Mouse (Mus musculus) cerebellum, adult 11 months (tissue): Measurements from ENCODE around the gene Ddx52.

Experiments used
- DNase-seq: peaks from one replicate; pipeline ENCODE4 v3.0.0; 2022

The Ddx52 gene

DNA sequence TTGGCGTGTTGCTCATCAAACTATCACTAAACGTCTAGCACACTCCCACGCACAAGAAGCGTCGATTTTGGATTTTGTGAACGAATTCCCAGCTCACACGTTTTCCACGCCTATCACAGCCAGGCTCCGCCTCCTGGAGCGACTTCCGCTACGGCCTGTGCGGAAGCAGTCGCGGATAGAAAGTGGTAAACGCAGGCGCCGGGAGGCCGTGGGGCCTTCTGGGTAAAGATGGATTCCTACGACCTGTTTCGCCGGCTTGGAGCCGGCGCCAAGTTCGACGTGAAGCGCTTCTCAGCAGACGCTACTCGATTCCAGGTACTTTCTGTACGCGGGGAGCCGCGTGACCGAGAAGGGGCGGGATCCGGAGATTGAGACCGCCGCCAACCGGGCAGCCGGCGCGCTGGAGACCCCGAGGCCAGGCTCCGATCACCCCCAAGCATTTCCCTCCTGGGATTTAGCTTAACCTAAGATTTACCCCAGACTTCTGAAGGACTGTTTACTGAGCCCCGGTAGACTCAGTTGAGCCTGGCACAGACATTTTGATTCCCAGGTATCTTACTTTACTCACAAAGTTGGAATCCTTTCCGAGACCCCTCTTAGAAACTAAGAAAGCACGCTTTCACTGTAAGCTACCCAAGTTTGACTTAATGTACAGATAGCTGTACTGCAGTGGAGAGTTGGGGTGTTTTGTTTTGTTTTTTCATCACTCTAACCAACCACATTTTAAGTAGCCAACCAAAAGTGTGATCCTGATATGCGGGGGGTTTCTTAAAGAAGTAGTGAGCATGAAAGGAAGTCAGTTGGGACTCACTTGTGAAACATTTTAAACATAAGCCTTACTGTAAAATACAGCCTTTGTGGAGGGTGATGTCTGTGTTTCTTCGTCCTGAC, at the start of gene Ddx52:
Ddx52 (plus strand) TSS at position 113 of the 891 bp plus-strand sequence.
- peak; percentile 81 for DNase-seq

DNA sequence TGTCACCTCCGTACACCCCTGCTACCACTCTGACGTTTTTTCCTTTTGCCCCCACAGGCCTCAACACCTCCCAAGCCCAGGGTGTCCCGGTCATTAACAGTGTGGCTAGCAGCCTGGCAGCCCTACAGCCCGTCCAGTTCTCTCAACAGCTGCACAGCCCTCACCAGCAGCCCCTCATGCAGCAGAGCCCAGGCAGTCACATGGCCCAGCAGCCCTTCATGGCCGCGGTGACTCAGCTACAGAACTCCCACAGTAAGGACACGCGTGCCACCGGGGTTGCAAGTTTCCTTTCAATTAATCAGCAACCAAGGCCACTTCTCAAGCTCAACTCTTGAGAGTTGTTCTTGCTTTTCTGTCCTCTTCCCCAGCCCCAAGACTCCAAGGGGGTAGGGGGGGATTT, 48.5 kb upstream of the Ddx52 start:
- DNase-seq, result no peak

DNA sequence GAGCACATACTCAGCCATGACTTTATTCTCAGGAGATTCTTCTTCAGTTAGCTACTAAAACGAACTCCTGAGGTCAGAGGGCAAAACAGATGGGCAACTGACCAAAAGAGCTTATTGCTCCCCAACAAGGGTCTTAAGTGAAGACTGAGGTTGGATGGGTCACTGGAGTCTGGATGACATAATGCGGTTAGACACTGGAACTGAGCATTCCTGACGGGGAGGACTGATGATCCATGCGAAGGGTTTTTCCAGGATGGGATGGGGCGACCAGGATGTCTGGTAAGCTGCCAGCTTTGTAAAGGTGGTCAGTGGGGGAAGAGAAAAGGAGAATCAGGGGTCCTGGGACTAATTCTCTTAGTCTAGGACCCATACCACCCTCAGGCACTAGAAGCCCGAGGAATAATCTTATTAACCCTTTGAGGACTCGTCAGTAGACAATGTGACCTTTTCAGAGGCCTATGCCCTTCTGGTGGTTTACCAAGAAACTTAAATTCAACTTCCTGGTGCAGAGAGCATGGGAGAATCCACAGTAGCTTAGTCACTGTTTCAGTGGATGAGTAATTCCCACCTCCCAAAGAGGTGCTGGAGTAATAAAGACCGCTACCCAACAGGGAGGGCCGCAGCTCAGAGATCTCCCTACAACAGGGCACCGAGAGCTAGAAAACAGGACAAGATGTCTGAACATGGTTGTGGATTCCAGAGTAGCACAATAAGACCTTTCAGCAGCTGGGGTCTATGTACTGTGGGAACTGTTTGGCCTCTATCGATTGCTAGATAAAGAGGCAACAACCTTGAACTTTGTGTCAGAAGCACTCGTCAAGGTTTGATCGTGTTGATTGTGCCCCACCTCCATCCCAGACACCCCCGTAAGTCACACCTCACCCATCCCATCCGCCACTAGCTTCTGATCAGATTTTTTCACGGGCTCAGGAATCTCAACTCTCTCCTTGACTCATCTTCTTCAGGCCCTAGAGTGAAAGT, 45.1 kb upstream of the Ddx52 start:
- no peak for DNase-seq

DNA sequence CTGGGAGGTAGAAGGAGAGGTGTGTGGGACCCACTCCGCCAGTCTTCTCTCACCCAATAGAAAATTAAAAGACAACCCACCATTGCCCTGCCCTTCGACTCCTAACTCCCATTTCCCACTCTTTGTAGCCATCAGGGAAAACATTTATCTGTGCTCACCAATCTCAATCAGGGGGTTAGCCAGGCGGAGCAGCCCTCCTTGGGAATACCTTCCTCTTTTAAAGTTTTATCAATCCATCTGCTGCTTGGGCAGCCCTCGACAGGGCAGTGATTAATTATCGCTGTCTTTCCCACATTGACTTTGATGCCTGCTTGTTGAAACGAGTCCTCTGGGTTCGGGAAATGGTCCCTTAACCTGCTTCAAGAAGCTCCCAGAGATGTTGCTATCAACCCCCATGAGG, 44.3 kb upstream of the Ddx52 start:
- no peak for DNase-seq

DNA sequence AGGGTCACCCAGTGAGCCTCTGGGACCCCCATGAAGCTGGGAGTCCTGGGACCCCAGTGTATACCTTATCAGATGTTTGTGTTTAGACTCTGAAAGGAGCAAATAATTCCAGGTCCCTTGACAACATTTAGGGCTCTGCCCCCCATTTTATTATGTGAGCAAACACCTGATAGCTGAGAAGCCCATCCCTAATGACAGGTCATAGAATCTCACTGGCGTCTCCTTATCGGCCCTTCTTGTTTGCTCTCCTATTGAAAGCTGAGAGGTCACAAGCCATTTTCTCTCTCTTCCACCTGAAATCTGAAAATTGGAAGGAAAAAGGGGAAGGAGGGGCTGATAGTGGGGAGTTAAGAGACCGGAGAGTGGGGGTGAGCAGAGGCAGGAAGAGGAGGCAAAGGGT, 39.0 kb upstream of the Ddx52 start:
- DNase-seq, result no peak

DNA sequence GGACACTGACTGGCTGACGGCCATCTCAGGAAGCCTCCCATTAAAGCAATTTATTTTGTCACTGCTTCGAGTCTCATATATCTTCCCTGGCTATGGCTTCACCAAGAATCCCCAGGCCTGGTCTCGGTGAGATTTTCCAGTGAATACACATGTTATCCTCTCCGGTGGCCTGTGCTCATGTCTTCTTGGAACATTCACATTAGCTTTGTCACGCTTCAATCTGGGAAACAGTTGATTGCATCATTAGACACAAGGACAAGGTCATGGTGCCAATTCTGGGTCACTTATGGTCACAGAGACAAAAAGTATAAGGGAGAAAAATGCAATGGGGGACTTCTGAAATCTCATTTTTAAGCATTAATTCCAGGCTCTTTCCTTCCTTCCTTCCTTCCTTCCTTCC, 36.1 kb upstream of the Ddx52 start:
- no peak for DNase-seq

DNA sequence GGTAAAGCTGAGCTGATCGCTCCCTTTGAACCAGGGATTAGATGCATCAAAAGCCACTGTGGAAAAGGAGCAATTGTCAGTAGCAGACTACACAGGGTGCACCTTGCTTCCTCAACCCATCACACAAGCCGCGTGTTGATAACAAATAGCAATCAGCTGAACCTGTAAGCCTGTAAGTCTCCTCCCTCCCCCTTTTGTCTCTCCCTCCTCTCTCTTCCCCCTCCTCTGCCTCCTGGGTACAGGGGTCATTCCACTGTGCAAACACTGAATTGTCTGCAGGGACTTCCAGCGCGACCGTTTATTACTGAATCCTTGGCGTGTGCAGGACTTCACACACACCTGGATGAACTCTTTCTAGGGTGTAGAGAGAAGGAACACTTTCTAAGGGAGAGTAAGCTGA, 33.5 kb upstream of the Ddx52 start:
- DNase-seq, result no peak

DNA sequence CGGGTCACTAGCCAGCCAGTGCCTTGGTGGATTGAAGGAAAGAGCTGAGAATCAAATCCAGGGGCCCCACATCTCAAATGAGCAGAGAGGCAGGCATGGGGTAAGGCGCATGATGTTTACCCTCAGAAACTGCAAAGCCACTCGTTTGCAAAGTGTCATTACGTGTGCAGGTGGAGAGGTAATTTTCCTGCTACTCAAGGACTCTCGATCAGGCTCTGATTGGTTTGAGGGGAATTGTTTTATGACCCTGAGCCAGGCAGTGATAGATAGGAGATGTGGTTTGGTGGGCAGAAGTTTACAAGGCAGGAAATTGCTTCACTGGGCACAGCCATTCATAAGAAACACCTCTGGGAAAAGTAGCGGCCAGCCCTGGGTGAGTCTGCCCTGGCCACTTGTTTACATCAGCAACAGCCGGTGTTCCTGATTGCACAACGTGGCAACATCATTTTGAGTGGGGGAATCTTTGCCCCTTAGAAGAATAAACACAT, 28.0 kb upstream of the Ddx52 start:
- no peak for DNase-seq

DNA sequence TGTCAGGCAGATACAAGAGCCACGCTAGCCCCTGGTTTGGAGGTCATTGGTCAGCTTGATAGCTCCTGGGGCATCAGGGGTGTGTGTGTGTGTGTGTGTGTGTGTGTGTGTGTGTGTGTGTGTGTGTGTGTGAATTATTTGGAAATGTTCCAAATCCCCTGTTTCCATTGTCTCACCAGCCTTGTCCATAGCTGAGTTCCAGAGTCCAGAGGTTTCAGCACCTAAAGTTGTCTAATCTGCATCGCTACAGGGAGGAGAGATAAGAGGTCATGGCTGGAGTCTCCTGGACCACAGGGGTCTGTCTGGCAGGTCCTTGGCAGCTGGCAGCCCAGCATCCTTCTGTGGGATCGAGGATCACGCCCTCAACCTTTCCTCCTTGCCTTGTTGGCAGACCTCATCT, 27.4 kb upstream of the Ddx52 start:
- DNase-seq, result no peak

DNA sequence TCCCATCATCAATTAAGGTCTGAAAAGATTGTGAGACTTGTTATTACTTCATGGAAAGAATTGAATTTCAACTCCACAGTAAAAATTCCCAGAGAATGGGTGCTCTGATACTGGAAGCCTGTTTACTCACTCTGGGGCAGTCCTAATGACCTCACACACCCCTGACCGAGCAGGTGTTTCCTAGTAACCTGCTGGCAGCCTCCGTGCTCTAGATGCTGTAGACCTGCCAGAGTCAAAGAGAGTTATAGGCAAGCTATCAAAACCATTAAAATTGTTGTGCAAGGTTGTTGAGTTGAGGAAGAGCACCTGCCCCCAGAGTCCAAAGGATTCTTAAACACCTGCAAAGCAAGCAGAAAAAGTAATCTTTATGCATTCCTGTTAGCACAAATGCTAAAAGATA, 19.3 kb upstream of the Ddx52 start:
- DNase-seq, result no peak

DNA sequence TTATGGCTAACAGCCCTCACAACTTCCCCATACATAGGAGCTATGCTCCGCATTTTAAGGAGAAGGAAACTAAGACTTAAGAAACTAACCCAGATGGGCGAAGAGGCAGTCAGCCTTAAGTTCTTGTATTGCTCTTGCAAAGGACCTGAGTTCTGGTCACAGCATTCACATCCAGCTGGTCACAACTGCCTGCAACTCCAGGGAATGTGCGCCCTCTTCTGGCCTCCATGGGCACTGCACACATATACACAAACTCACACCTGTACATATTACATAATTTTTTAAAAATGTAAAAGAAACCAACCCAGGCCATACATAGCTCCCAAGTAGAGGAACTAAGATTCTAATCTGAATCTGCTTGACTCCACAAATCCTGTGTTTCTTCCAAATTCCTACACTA, 14.8 kb upstream of the Ddx52 start:
- DNase-seq, result no peak

DNA sequence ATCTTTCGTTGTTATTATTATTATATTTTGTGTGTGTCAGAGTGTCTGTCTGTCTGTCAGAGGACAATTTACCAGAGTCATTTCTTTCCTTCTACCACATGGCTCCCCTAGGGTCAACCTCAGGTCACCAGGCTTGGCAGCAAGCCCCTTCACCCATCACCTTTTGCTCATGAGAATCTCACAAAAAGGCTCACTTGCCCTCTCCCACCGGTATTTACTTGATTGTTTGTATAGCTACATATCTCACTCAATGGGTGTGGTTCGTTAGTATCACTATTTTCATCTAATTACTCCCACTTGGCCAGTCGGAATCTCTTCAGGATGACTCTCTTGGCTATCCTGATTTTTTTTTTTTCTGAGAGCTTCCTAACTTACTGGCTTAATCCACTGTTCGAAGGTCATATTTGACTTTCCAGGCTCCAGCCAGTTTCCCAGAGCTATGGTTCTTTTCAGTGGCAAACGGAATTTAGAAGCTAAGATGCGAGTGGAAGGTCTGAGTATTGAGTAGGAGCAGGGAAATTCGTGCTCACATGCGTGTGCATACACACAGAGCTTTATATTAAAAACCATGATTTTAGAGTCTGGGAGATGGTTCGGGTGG, 9.3 kb upstream of the Ddx52 start:
- DNase-seq, result no peak

DNA sequence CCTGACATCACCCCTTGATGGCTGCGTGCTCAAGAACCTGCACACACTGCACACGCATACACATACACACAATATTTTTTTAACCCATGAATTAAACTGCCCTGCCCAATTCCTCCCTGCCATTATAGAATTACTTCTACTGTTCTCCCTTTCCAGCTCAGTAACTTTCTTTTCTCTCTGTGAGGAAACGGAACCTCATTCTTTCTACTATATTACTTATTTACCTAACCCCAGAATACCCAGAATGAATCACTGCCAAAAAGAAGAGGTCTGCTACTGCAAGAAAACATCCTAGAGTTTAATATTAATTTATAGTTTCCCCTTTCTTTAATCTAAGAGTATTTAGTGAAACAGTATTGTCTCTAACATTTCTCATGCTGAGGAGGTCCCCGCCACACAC, 8.5 kb upstream of the Ddx52 start:
- no peak for DNase-seq

DNA sequence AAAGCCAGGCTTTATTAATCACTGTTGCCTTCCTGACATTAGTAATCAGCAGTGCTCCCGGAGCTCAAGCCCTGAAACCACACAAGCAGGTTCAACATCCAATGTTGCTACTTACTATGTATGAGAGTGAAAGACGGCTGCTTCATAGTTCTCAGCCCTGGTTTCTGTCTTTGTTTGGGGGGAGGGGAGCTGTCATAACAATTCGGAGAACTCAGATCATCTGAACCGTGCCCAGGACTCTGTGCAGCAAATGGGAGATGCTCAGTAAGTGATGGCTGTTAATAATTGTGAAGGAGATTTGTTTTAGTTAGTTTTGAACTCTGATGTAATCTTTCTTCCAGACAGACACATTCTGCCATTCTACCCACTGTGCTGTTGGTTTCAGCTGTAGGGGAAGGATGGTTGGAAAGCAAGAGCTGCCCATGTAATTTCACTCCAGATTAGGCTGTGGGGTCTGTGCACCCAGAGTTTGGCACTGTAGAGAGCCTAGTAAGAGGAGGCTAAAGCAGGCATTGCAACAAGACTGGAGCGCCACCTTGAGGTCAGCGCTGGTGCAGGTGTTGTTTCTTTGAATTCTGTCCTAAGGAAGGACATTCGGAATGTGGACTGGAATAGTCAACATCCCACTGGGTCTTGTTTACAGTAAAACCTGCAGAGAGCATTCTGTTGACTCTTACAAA, 5.7 kb upstream of the Ddx52 start:
- peak; percentile 45 for DNase-seq

DNA sequence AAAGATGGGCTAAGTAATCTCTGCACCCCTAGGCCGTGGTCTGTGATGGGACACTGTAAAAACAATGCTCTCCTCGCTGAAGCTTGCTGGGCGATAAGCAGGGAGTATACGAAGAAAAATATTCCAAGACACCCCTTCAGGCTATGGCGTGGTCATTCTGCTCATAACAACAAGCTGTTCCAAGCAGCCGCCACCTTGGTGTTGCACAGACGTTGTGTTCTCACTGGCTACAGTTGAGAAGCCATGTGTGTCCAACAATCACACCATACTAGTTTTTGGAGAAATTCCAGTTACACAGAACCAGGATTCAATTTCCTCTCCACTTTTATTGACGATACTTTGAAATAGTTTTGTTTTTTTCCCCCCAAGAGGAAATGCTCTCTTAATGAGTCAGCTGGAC, 3.3 kb upstream of the Ddx52 start:
- no peak for DNase-seq

DNA sequence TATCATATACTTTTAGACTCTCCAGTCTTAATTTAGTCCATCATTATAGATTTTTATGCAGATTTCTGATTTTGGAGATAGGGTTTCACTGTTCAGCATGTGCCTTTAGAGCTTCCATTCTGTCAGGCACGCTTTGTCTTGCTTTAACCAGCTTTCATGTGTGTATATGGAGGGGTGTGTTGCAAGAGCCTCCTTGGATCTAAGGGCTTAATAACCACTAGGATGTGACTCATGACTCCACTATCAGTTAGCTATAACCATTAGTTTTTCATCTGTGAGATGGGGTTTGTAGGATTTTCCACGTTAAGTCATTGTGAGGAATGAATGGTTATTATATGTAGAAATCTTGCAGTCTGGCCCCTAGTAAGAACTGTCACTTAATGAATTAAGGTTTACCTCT, 15.0 kb downstream of the Ddx52 start:
- DNase-seq, result no peak

DNA sequence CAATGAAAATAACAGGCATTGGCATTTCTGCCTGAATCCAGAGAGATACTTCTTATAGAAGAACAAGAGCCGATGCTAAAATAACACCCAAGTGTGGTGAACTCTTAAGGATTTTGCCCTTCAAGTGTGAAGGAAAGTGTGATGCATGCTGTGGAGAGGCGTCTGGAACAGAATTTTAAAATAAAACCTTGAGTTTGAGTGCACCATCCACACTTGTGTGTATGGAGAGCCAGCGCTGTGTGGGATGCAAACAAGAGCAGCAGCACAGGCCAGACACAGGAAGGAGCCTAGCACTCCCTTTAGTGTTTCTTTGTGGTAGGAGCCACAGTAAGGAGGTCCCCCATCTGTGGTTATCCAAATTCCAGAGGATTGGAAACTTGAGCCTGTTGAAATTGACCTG, 20.1 kb downstream of the Ddx52 start:
- no peak for DNase-seq

DNA sequence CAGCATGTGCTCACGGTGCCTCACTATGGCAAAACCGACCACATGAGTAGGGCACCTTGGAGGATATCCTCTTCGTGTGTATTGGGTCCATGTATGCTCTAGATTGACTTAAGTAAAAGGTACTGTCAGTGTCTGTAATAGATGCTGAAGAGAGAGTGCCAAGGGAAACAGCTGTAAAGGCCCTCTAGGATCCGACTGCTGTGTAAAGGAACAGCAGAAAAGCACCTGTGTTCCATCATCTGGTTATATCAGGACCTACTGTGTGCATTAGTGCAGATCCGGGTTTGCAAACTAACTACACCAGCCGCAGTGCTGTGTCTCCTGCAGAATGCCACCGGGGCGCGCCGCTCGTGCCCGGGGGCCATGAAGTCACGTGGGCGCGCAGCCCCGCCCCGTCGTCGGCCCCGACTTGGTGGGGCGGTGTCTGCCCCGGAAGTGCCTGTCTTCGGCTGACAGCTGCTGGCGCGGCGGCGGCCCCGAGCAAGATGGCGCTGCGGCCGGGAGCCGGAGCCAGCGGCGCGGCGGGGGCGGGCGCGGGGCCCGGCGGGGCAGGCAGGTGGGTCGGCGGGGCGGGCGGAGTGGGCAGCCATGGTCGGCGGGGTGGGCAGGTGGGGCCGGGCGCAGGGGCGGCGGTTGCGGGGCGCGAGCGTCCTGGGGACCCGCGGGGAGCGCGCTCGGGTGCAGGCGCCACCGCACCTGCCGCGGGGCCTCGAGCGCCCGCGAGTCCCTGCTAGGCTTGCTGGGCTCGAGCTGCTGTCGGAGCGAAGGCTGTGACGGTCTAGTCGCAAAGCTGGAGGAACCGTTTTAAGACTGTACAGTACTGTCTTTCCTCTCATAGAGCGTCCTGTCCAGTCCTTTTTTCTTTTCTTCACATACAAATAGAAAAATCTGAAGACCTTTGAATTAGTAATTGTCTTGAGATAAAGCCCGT, 22.4 kb downstream of the Ddx52 start, which contains the start of gene Synrg:
Synrg (plus strand) TSS at position 438 of the 931 bp plus-strand sequence.
- DNase-seq, result peak; percentile 91

DNA sequence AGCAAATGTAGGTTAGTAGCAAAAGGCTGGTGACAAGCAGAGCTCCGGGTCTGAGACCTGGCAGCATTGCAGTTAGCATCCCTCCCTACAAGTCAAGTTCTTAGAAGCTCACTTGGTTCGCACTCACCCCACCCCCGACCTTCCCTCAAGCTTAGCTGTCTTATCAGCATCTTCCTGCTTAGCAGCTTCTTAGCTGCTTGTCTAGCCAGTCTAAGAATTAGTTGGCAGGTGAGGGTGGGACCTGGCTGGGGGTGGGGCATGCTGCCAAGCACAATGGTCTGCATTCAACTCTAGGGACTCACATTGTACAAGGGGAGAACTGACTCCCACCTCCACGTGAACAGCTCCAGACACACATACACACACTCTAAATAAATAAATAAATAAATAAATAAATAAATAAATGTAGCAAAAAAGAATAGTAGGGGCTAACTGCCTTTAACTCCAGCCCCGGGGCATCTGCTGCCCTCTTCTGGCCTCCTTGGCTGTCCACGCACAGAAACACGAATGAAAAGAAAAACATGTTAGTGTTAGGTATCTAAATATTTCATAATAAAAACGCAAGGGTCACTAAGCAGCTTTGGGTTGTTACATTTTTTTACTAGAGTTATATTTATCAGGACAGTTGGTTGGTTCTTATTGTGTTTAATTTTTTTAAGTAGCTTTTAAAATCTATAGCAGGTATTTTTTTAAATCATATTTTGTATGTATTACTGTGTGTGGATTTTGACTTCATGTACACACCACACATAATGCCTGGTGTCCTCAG, 25.8 kb downstream of the Ddx52 start:
- no peak for DNase-seq

DNA sequence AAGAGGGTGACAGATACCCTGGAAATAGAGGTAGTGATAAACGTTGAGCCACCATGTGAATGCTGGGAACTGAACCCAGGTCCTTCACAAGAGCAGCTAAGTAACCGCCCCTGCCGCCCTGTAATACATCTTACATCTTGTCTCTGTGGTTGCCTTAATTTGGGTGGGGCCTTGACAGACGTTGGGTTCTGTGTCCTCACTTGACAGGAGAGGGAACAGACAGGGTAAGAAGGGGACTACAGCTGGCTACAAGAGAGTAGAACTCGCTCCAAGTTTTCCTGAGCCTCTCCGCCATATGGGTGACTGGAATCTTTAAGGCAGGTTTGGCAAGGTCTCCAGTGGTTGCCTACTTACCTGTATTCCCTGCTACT, 26.3 kb downstream of the Ddx52 start:
- DNase-seq, result no peak

DNA sequence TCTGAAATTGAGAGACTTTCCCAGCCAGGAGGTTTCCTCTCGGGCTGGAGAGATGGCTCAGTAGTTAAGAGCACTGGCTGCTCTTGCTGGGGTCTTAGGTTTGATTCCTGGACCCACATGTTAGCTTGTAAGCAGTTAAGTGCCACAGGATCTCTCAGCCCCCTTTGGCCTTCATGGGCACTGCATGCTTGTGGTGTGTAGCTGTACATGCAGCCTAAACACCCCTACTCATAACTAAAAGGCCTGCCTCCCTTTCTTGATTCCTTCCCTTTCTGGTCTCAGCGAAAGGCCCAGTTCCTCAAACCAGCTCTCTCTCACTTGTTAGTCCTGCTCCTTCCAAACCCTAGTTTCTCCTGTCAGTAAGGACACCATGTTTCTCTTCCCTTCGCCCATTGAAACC, 27.2 kb downstream of the Ddx52 start:
- DNase-seq, result no peak
